Mouse (Mus musculus): ENCODE measurements around the gene U90926.

DNA sequence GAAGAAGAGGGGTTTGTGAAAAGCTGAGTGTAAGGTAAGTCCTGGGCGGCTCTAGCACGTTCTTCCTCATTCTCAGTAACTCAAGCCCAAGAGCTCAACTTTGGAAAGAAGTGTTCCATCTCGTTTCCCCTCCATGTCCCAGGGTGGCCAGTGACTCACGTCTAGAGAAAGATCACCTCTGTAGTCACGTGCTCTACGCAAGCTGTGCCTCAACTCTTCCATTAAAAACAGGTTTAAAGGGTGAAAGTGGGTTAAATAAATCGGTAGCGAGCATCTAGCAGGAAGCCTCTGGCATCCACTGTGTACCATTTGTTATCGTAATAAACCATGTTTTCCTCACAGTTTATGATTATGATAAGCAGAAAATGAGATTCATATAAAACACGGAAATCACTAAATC, 16.6 kb upstream of the U90926 start:
- TF ChIP-seq CTCF (IDR thresholded peaks at IDR 0.05; ENCODE audit: low read depth) (no peak), EP300 (IDR thresholded peaks at IDR 0.05; ENCODE audit: low read depth) (no peak)

Data from heart, postnatal 0 days (tissue).